Mouse (Mus musculus) bone marrow, adult 2 months (tissue): ENCODE measurements around the gene Spata20.

Experiments used
- CTCF ChIP-seq: fragments of 200-500 bp; IDR thresholded peaks from 2 replicates; pipeline ENCODE4 v1.5.1; 2011; ENCODE audit warnings: low read length, control low read depth; ENCODE audit not compliant: control insufficient read depth, insufficient read depth
- POLR2A ChIP-seq: fragments of 200-500 bp; IDR thresholded peaks from 2 replicates; pipeline ENCODE4 v1.6.1; 2011; ENCODE audit warnings: low read depth, mild to moderate bottlenecking, control low read depth, low read length, borderline replicate concordance; ENCODE audit not compliant: control insufficient read depth

DNA sequence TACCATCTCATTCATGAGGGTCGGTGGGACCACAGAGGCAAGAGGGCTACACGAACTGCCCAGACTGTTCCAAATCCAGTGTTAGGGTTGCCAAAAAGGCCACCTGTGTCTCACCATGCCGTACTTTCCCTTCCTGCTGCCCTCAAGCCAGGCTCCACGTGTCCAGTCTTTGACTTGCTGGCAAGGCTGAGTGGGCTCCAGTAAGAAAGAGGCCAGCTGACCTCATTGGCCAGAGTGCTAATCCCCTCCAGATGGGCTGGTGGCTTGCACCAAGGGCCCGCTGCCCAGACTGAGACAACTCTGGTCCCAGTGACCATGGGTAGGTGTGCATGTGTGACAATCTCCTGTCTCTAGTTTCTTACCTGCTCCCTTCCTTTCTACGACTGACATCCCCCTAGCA lies 8.3 kb downstream of the Spata20 start:
- no peak for TF ChIP-seq POLR2A
- TF ChIP-seq CTCF: no peak
